Mouse (Mus musculus) left cerebral cortex, adult 2 months (tissue): ENCODE results near the gene Psg16. TPM values are rescaled to one million over a fixed set of nuclear protein-coding genes. Genes with fewer than 3 reads are reported as not detected.

Experiments
- DNase-seq, 2 experiments: peaks; one replicate each; pipeline ENCODE4 v3.0.0; 2021 to 2022; ENCODE audit warnings: low spot score in 2 of 2, mixed read lengths in 1 of 2; ENCODE audit errors: extremely low spot score in 1 of 2
- H3K27ac ChIP-seq: fragments of 200-600 bp; 2 replicates; pipeline ENCODE4 v1.8.1; 2022
- H3K4me3 ChIP-seq: fragments of 200-600 bp; 2 replicates; pipeline ENCODE4 v1.8.1; 2022
- CTCF ChIP-seq: fragments of 200-600 bp; IDR thresholded peaks from 2 replicates; pipeline ENCODE4 v1.8.1; 2022; ENCODE audit warnings: antibody characterized with exemption, mild to moderate bottlenecking, moderate library complexity
- intact Hi-C: fragments of 180-260 bp; cut with DNase I; formaldehyde crosslinking; loops from one replicate; pipeline ENCODE4 v1.15.1; 2025
- long read RNA-seq, 2 experiments: library from polyadenylated mRNA; stranded (forward); transcript quantifications; one replicate each; pipeline ENCODE4 v2.0.0; 2021; ENCODE audit warnings: borderline mapping rate in 2 of 2
- total RNA-seq, 2 experiments: library from RNA; stranded (reverse); gene quantifications; 2 replicates each; pipeline ENCODE4 v1.2.3; 2021

Psg16 gene
- 1 to 10 TPM; 3.6 to 5.6 TPM for total RNA-seq
- long read RNA-seq, experiment 1, full-length matches to known transcripts, result 2 of 3 reads
- long read RNA-seq, experiment 1, partial matches to known transcripts, result 0 of 3 reads
- long read RNA-seq, experiment 1, other reads (novel, unspliced or antisense), result 1 of 3 reads
- long read RNA-seq, experiment 2, partial matches to known transcripts, result 0 of 5 reads
- long read RNA-seq, experiment 2, other reads (novel, unspliced or antisense), result 5 of 5 reads

- DNase-seq, result peak; percentile 57 to 66
- H3K27ac ChIP-seq, result peak within 1 kb of the TSS; percentile 18; the same call in 1 of the 2 replicates
- peak within 1 kb of the TSS; percentile 37 for H3K4me3 ChIP-seq
- peak; percentile 96 for TF ChIP-seq CTCF
- intact Hi-C loops, result loop anchor here (2.0 kb wide), 2 partner anchors 1607 to 1799 kb away; no protein-coding TSS in a partner anchor
These were observed at the start of gene Psg16 for GRCm38 (mm10) chr7:17073904-17074615. Gene Psg16, plus strand, starts transcription at chr7:17074040.

- Histone ChIP-seq H3K27ac (peak overlapping the region; percentile 63), H3K4me3 (no peak overlapping the region)
- intact Hi-C loops, result no loop called here
- TF ChIP-seq CTCF, result no peak
- DNase-seq, result no peak
These were observed 49.7 kb upstream of the Psg16 start for GRCm38 (mm10) chr7:17024141-17024540.

- peak overlapping the region; percentile 85 for H3K4me3 ChIP-seq
- intact Hi-C loops, result no loop called here
- peak overlapping the region; percentile 63 for H3K27ac ChIP-seq
- no peak for TF ChIP-seq CTCF
- DNase-seq, result no peak
These were observed 48.9 kb upstream of the Psg16 start for GRCm38 (mm10) chr7:17024814-17025504.

- no peak for DNase-seq
- no peak for TF ChIP-seq CTCF
- intact Hi-C loops, result no loop called here
- Histone ChIP-seq H3K4me3 (peak overlapping the region; percentile 85), H3K27ac (peak overlapping the region; percentile 98)
These were observed 48.3 kb upstream of the Psg16 start for GRCm38 (mm10) chr7:17025505-17025894.

GRCm38 (mm10) chr7:17025896-17026622 lies 47.8 kb upstream of the Psg16 start:
- peak overlapping the region; percentile 85 for H3K4me3 ChIP-seq
- no peak for DNase-seq
- no peak for TF ChIP-seq CTCF

GRCm38 (mm10) chr7:17026710-17027587 lies 46.9 kb upstream of the Psg16 start:
- Histone ChIP-seq H3K27ac (peak overlapping the region; percentile 98), H3K4me3 (peak overlapping the region; percentile 85)
- intact Hi-C loops, result loop anchor here (2.0 kb wide), 2 partner anchors 30 to 40 kb away; no protein-coding TSS in a partner anchor
- TF ChIP-seq CTCF, result peak; percentile 60
- DNase-seq, result peak in 1 of 2 experiments; percentile 65

More at GRCm38 (mm10) chr7:17025896-17026622, 47.8 kb upstream of the Psg16 start:
- intact Hi-C loops, result loop anchor here (2.0 kb wide), 2 partner anchors 31 to 41 kb away; no protein-coding TSS in a partner anchor
- H3K27ac ChIP-seq, result peak overlapping the region; percentile 98

- DNase-seq, result peak; percentile 88 to 89
- H3K27ac ChIP-seq, result peak within 1 kb of the TSS; percentile 98
- intact Hi-C loops, result loop anchor here (2.0 kb wide), 2 partner anchors 29 to 39 kb away; no protein-coding TSS in a partner anchor
- peak within 1 kb of the TSS; percentile 85 for H3K4me3 ChIP-seq
- no peak for TF ChIP-seq CTCF
These were observed 46.1 kb upstream of the Psg16 start, which contains the start of gene Ppp5c for GRCm38 (mm10) chr7:17027588-17028343. Gene Ppp5c, minus strand, starts transcription at chr7:17027924.

GRCm38 (mm10) chr7:17028923-17029322 lies 44.9 kb upstream of the Psg16 start:
- DNase-seq, result no peak
- peak overlapping the region; percentile 98; the same call in 1 of the 2 replicates for H3K27ac ChIP-seq
- intact Hi-C loops, result no loop called here

GRCm38 (mm10) chr7:17030239-17030638 lies 43.6 kb upstream of the Psg16 start:
- intact Hi-C loops, result no loop called here
- 0 out of 2 replicates have a peak overlapping the region, but pooled peaks have one; percentile 32 for H3K27ac ChIP-seq
- no peak for DNase-seq
- no peak for TF ChIP-seq CTCF
- H3K4me3 ChIP-seq, result no peak overlapping the region

More at GRCm38 (mm10) chr7:17028923-17029322, 44.9 kb upstream of the Psg16 start:
- no peak overlapping the region for H3K4me3 ChIP-seq
- no peak for TF ChIP-seq CTCF
